In the genomic region with DNA sequence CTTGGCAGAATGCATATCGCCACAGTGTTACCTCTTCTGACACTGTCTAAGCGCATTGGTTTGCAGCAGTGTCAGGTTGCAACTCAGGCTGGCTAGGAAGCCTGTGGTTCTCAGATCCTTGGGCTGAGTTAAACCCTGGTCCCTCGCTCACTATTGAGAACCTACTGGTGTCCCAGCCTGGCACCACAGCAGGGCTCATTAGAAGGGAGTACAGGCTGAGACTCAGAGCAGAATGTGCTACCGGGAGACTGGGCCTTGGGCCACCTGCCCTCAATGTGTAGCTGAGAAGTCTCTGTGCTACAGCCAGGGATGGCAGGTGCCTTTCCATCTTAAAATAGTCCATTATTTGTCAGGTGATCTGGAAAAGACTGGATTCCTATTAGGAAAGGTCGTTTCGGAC, we compare ENCODE assay signal across 9 mouse cellular contexts. TPM values are rescaled to one million over a fixed set of nuclear protein-coding genes. Genes with fewer than 3 reads are reported as not detected.
DNase-seq lines count a peak whose midpoint lies in the region; TF ChIP-seq lines count a peak whose summit lies in the region.
"Had no signal": no experiment of that assay in that cellular context is flagged by ENCODE, and none has a peak within 500 bp of the region (broad histone marks: within the 10 kb centered on the region; RNA-seq: fewer than 3 reads in every experiment).

No protein-coding gene starts in this region.

- no peak overlapping the region for H3K4me3 ChIP-seq in limb, embryonic 10.5 days
- no peak overlapping the region for H3K4me3 ChIP-seq in thymus, adult 2 months (ENCODE audit: control insufficient read depth, insufficient read depth, low read length)
- H3K4me3 ChIP-seq: embryonic facial prominence, embryonic 15.5 days had no signal

- peak overlapping the region; percentile 47; the same call in 1 of the 2 replicates for H3K27ac ChIP-seq in limb, embryonic 10.5 days
- H3K27ac ChIP-seq in thymus, adult 2 months (ENCODE audit: control insufficient read depth, insufficient read depth, low read length), result no peak overlapping the region
- H3K27ac ChIP-seq: embryonic facial prominence, embryonic 15.5 days had no signal

- 53% methylated on average over 6 of the region's 6 CpGs for WGBS in limb, embryonic 10.5 days
- 93% methylated on average over 6 of the region's 6 CpGs for WGBS in thymus, adult 2 months

- H3K36me3 ChIP-seq in limb, embryonic 10.5 days, result no peaks in the 10 kb centered on the region
- no peaks in the 10 kb centered on the region for H3K36me3 ChIP-seq in thymus, adult 2 months (ENCODE audit: control insufficient read depth, insufficient read depth, low read length)
- H3K36me3 ChIP-seq: embryonic facial prominence, embryonic 15.5 days had no signal

- no peak for TF ChIP-seq CTCF in thymus, adult 2 months (IDR thresholded peaks at IDR 0.05; ENCODE audit: borderline replicate concordance, control insufficient read depth, extremely low read depth, insufficient read depth, low read length, poor library complexity)

- no peaks in the 10 kb centered on the region for H3K9me3 ChIP-seq in limb, embryonic 10.5 days (replicated peaks)
- H3K9me3 ChIP-seq: embryonic facial prominence, embryonic 15.5 days had no signal

- peaks cover 38% of the 10 kb centered on the region for H3K4me1 ChIP-seq in limb, embryonic 10.5 days
- no peaks in the 10 kb centered on the region for H3K4me1 ChIP-seq in thymus, adult 2 months (replicated peaks; ENCODE audit: control insufficient read depth, insufficient read depth, low read length)

- DNase-seq in layer of hippocampus, adult 11-12 months (ENCODE audit: low spot score), result peak; percentile 58
- DNase-seq in layer of hippocampus, adult 9-10 months (ENCODE audit: low spot score), result no peak
- DNase-seq in cerebellum, adult 9-10 months, result peak; percentile 96
- DNase-seq in gastrocnemius, adult 8-10 months (ENCODE audit: low spot score in 2 of 2), result peak; percentile 35 to 51
- DNase-seq in limb, embryonic 10.5 days (ENCODE audit: low spot score), result no peak
- no peak for DNase-seq in thymus, adult 2 months
- DNase-seq in urinary bladder, postnatal 4 days (ENCODE audit: low spot score in 2 of 2), result no peak
- no peak for DNase-seq in lung, postnatal 4 days

- no peaks in the 10 kb centered on the region for H3K27me3 ChIP-seq in limb, embryonic 10.5 days (ENCODE audit: low read depth, poor library complexity, severe bottlenecking)
- no peaks in the 10 kb centered on the region for H3K27me3 ChIP-seq in thymus, adult 2 months (ENCODE audit: control insufficient read depth, insufficient read depth, low read length)
- H3K27me3 ChIP-seq: embryonic facial prominence, embryonic 15.5 days had no signal

- TF ChIP-seq POLR2A in thymus, adult 2 months (IDR thresholded peaks at IDR 0.05; ENCODE audit: control insufficient read depth, extremely low read depth, insufficient read depth, low read length, poor library complexity), result no peak

RNA-seq across cellular contexts. Expression of a gene that starts 18.5 kb away (rescaled TPM):
- 10 to 100 TPM in 2 of 4 experiments, 1 to 10 TPM in 2; 7.9 to 11.6 (median 9.4) TPM for total RNA-seq in gastrocnemius, adult 8-10 months (2022)
- 16.9 and 18.8 TPM in 2 replicates for polyA plus RNA-seq in limb, embryonic 10.5 days (2016; fragmentation: Nextera tagmentation; extraction: Ambion mirVana)
- 2.0 and 2.3 TPM in 2 replicates for polyA plus RNA-seq in thymus, adult 2 months (2012; rRNA removed)

RNA-seq across cellular contexts. Expression of a gene that starts 18.6 kb away (rescaled TPM):
- 1 to 10 TPM; 7.0 to 8.7 (median 8.0) TPM for total RNA-seq in gastrocnemius, adult 8-10 months (2022)
- polyA plus RNA-seq in limb, embryonic 10.5 days (2016; fragmentation: Nextera tagmentation; extraction: Ambion mirVana), result 37.9 and 38.9 TPM in 2 replicates
- polyA plus RNA-seq in thymus, adult 2 months (2012; rRNA removed), result 5.6 and 8.6 TPM in 2 replicates

Comparison
In these comparisons a context has a peak if more than half of its experiments do, and no peak if none do; other contexts are left out.
1. DNase-seq: peak in layer of hippocampus, adult 11-12 months (single experiment), cerebellum, adult 9-10 months (single experiment) and gastrocnemius, adult 8-10 months (2 of 2); none in layer of hippocampus, adult 9-10 months (single experiment), limb, embryonic 10.5 days (single experiment), thymus, adult 2 months (single experiment), urinary bladder, postnatal 4 days (0 of 2) and lung, postnatal 4 days (0 of 2).